Mouse (Mus musculus): ENCODE results near the gene Aurkb.
A peak's percentile ranks its signal among the peaks of the same experiment; 100 is the strongest.
"Not testable (repeated sequence)": the region's sequence is repeated elsewhere in the genome, so short reads cannot be mapped to it uniquely, and the experiment has no call there.

Aurkb gene

DNA sequence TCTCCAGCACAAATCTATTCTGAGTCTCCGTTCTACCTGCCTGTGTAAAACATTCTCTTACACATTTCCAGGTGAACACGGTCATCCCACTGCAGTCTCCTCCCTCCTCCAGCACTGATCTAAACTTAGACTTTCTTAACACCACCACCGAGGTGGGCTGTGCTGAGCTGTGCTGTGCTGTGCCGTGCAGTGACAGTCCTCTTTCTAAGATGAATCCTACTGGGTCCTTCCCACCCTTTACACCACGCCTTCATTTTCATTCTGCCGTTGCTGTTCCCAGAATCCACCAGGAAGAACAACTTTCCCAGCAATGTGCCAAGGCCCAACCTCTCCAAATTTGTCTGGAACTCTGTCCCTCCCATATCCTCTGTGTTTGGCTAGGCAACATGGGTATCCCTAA is 40.9 kb downstream of the Aurkb start:
- DNase-seq, result no peak

DNA sequence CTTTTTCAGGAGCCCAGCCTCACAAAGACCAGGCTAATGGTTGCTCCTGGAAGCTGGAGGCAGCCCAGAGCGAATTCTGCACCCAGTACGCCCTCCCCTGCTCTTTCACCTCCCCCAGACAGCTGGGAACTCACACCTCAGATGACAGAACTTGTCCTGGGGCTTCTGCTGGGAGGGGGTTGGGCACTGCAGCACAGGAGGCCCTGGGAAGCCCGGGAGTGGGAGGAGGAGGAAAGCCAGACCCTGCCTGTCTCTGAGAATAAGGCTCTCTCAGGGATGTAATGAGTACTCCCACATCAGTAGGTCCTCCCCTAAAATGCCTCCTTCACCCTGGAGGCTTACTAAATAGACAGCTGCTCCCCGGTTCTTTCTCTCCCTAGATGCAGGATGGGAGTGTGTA is 41.6 kb downstream of the Aurkb start:
- DNase-seq, result peak; percentile 79

DNA sequence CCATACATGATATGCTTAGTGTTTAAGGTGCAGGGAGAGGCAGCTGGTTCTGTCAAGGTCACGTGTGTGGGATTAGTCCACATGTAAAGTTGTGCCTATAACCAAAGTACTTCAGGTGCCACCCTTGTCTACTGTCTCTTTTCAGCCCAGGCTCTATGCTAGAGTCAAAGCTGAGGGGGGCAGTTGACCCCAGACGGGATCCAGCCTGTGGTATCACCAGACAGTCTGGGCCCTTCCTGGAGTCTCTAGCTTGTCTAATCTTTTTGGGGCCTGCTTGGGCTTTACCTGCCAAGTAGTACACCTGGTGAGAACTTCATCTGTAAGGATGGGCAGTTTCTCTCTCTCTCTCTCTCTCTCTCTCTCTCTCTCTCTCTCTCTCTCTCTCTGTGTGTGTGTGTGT is 42.1 kb downstream of the Aurkb start:
- no peak for DNase-seq

DNA sequence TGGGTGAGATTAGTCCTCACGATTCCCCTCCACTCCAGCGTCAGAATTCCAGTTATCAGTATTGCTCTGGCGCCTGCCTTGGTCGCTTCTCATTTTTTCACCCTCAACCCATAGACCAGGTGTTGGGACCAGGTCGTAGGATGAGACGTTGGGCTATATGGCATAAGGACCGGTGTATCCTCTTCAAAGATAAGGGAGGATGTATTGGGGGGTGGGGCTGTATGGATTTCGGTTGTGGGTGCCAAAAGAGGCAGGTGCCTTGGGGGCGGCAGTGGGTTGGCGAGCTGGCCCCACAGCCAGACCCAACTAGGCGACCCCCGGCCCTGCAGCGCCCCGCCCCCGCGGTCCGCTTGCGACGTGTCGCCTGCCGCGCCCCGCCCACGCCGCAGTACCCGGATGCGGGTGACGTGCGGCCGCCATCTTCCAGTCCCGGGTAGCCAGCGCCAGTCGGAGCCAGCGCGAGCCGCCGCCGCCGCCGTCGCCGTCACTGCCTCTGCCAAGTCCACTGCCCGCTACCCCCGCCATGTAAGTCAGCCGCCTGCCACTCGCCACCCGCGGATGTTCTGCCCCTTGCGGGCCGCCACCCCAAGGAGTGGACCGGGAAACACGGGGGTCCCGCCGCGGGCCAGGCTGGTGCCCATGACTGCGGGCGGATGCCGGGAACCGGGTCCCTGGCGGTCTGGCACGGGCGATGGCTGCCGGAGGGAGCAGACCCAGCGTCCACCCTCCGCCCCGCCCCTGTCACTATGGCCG is 42.8 kb downstream of the Aurkb start, which contains the start of gene Vamp2:
Vamp2 (plus strand) TSS at position 388 of the 753 bp plus-strand sequence.
- peak; percentile 94 for DNase-seq

DNA sequence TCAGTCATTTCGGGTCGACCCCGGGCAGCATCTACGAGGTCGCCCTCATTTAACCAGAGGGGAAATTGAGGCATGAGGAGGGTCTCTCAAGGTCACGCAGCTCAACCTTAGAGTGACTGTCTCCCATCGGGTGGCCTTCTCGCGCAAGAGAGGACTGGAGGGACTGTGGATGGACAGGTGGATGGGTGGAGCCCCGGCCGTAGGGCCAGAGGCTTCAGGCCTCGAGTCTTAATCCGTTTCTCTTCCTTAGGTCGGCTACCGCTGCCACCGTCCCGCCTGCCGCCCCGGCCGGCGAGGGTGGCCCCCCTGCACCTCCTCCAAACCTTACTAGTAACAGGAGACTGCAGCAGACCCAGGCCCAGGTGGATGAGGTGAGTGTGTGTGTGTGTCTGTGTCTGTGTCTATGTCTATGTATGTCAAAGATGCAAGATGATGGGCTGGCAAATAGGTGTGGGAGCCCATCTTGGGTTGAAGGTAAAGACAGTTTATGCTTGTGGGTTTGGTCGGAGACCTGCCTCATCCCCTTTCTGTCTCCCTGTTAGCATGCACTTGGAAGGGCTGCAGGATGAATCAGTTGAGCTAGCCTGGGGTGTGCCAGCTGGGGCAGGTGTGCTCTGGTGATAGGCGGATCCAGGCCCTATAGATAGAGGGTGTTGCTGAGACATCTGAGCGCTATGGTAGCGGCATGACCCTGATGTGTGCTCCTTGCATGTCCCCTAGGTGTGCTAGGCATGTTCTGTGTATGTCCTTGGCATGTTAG is 43.6 kb downstream of the Aurkb start:
- DNase-seq, result no peak

DNA sequence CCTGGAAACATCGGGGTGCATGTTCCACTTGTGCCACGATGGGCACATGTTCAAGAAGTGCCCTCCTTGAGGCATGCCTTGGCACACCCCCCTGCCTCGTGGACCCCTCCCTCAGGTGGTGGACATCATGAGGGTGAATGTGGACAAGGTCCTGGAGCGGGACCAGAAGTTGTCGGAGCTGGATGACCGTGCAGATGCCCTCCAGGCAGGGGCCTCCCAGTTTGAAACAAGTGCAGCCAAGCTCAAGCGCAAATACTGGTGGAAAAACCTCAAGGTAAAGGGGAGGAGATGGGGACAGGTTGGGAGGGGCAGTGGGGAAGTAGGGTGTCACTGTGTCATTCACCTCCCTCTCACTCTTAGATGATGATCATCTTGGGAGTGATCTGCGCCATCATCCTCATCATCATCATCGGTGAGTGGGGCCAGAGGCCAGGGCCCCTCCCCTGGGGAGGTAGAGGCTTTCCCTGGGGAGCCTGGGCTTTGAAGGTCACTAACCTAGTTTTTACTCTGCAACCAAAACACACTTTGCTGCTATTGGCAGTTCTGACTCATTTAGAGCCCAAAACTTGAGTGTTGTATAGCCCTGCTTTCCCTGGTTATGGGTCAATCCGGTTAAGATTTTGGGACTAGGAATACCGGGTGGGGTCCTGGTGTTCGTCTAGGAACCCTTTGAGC is 44.3 kb downstream of the Aurkb start:
- DNase-seq, result no peak

DNA sequence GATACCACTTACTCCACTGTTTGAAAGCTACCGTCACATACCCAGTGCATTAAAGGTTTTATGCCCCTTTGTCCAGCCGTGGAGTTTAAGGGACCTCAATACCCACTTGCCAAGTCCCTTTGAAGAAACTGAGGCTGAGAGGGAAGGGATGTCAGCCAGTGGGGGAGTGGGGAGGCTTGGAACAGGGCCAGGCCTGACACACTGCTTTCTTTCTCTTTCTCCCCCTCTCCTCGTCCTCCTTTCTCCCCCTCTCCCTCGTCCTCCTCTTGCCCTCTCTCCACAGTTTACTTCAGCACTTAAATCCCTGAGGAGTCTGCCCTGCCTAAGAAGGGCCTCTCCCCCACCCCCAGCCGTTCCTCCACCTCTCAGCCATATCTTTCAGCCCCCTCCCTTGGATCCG is 44.9 kb downstream of the Aurkb start:
- DNase-seq, result no peak

DNA sequence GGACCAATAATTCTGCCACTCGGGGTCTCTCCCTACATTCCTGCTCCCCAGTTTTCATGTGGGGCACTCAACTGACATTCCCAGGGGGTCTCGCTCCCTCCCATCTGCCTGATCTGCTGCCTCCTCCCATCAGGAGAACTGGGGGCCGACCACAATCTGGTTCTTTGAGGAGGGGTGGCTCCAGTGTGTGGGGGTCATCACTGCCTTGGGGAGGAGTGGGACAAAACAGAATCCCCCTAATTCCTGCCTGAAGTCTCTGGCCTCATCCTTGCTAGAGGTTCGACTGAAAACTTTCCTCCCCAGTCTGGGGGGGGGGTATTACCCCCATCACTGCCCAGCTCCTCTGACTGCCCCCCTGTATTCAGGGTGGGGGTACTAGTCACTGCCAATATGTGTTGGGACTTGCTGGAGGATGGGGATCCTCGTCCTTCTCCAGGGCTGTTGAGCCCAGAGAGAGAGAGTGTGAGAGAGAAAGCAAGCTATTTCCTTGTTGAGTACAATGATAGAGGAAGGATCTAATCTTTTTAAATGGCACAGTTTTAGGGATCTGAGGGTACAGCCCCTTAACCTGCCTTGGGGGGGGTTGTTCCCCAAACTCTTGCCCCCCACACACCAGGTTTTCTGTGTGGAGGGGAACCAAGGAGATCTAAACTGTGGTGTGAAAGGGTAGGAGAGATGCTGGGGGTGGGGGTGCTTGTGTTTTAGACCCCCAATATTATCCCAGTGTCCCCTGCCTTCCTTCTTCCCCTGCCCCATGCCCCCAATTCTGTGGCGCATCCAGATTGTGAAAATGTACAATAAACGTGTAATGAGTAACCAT is 46.3 kb downstream of the Aurkb start:
- DNase-seq, result no peak

DNA sequence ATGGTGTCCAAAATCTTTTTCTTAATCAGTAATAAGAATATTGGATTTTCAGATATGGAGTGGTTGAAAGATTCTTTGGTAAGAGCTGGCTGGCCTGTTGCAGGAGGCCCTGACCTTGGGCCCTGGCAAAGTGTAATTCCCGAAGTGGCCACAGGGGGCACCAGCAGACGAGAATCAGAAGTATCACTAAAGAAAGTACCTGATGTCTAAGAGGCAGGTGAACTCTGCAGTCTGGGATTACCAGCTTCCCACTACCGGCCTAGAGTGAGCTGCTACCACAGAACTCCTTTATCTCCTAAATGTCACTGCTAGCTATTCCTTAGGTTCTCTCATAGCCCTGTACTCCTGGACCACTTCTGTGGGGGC is 46.9 kb downstream of the Aurkb start:
- peak; percentile 81 for DNase-seq

DNA sequence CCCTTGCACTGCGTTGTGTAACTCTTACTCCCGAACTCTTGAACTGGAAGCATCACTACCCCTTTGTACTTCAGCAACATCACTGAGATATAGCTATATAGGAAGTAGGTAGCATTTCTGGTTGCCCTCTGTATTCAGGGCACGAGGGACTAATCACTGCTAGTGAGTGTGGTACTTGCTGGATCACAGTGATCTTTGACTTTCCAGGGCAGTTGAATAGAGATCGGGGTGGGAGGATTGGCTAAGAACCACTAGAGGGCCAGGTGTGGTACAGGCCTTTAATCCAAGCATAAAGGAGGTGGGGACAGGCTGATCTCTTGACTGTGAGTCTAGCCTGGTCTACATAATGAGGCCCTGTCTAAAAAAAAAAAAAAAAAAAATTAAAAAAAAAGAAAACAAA is 47.4 kb downstream of the Aurkb start:
- no peak for DNase-seq

DNA sequence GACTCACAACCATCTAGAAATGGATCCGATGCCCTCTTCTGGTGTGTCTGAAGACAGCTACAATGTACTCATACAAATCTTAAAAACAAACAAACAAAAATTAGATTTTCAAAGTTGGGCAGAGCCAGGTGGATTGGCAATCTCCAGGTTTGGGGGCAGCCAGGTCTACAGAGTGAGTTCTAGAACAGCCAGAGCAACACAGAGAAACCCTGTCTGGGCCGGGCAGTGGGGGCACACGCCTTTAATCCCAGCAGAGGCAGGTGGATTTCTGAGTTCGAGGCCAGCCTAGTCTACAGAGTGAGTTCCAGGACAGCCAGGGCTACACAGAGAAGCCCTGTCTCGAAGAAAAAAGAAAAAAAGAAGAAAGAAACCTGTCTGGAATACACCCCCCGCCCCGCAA is 48.4 kb downstream of the Aurkb start:
- not testable (repeated sequence) for DNase-seq

DNA sequence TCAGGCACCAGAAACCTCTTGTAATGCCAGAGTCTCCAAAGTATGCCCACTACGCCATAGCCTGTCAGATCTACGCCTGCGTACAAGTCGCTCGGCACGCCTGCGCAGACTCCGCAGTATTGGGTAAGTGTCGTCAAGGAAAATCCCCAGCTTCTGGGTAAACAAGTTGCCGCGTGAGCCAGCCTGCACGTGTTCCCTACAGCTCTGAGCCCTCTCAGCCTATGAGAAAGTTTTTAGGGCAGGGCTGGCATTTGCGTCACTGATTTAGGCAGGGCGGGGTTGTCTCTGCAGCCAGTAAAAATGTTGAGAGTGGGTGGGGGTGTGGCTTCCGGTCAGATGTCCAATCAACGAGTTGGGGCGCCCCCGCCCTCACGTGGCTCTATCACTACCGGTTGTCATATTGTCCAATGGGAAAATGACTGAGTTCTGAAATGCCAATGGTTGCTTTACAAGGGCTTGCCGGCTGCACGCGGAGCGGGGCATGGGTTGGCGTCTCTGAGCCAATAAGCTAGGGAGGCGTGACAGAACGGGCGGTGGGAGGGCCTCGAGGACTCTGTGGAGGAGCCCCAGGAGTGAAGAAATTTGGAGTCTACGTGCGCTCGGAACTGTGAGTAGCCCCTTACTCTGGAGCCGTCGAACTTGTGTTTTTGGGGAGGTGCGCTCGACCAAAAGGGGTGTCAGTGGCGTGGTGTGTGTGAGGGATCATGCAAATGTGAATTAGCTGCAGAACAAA is 49.4 kb downstream of the Aurkb start, which contains the start of gene Per1:
Per1 (plus strand) TSS at position 521 of the 733 bp plus-strand sequence.
- peak; percentile 100 for DNase-seq

DNA sequence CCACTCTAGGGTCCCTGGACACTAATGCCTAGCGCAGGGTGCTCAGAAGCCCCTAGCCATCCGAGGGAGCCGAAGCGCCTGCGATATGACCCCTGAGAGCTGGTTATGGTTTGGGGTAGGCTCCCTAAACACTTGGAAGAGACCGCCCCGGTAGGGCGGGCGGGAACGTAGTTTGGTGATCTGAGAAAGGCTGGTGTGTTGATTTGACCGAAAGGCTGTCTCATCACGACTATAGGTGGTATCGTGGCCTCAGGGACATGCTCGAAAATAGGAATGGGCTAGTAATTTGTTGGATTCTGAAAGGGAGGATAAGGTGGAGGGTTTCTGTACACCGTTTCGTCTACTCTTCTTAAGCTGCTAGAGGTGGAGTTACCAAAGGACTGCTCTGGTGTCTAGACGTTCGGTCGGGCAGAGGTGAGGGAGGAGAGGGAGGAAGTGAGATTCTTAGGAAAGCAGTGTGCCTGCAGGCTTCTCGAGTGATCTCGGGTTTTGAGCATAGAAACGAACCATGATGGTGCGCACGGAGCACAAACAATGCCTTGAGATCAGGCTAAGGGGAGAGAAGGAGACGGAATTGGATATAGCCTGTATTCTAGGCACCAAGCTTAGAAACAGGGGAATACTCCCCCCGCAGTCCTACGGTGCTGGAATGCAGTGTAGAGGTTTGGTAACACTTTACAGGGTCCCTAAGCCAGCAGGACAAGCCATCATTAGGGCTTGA is 50.2 kb downstream of the Aurkb start:
- peak; percentile 27 for DNase-seq

DNA sequence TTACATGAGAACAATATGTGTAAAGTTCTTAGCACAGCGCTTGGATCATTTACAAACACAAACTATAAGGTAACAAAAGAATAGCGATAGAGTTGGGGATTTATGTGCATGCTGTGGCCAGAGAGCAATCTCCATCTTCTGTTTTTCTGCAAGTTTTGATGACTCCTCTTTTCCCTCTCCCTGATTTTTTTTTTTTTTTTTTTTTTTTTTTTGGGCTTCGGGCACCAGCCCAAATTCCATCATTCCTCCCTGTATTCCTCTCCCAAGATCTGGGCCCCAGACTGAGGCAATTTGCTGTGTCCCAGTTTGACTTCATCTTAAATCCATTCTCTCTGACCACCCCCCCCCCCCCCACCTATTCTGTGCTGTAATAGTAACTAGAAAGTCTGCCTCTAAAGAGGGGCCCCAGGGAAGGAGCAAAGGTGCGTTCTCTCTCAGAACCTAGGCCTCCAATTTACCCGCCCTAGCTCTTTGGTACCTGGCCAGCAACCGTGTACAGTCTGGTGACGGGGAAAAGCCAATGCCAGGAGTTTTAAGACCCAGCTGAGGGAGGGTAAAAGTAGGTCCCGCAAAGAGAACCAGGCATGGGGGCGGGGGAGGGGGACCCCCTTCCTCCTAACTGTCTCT is 51.0 kb downstream of the Aurkb start:
- DNase-seq, result no peak

DNA sequence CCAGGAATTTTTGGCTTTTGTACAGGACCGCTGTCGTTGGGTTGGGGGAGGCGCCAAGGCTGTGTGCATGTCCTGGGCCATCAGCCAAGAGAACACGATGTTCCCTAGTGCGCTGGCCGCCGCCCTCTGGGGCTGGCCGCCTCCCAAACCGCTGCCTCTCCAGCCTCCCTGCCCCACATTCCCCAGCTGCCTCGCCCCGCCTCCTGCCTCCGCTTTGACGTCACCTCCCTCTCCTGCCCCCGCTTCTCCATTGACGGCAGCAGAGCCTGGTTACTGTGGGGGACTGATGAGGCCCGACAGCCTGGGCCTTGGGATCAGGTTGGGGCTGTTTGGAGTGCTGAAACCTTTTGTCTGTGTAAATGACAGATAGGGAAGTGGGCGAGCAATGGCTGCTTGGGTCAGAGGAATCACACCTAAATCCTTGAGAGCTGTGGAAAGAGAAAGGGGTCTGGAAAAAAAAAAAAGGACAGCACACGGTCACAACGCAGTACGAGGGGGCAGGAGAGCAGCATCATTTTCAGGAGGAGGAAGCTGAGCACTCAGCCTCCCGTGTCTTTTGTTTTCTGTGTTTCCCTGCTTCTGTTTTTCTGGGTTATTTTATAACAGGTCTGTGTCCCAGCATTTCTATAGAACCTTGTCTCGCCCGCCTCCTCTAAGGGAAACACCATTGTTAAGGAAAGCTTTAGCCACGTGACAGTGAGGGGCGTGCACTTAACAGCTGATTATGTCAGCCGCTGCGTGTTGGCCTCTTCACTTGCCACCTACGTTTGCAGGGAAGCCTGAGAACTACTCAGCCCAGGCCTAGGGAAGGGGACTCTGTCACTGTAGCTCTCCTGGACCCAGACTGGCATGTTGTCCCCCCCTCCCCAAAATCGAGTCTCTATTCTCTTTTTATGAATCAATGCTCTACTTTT is 51.8 kb downstream of the Aurkb start:
- peak; percentile 97 for DNase-seq

DNA sequence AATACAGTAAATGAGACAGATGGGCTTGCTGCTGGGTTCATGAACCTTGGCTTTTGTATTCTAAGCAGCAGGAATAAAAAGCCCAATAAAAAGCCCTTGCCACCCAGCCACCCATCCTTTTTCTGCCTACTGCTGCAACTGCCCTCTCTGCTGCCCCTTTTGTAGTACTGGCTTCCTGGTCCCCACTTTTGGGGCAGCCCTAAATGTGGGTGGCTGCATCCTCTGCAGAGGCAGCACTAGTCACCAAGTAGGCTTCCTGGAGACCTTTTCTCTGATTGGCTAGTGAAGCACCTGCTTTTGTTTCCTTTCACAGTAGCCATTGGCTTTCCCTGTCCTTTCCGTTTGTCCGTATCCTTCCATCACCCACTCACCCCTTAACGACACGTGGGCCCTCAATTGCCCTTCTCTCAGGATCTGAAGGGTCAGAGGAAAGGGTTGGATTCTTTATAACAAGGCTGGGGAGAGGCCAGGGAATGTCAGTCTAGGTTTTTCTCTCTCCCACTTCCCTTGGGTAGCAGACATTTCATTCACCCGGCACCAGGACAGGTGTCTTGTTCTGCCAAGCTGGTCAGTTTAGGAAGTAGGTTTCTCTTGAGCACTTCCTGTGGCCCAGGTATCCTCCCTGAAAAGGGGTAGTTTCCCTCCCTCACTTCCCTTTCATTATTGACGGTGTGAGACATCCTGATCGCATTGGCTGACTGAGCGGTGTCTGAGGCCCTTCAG is 52.8 kb downstream of the Aurkb start:
- DNase-seq, result no peak

DNA sequence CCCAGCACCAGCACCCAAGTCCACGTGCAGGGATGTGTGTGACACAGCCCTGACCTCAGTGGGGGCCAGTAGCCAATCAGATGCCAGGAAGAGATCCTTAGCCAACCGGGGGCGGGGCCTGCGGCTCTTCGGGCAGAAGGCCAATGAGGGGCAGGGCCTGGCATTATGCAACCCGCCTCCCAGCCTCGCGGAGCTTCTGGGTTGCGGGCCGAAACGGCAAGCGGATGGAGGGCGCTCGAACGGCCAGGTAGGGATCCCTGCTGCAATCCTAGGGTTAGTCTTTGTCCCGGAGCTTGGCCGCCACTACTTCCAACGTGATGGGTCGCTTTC is 53.3 kb downstream of the Aurkb start:
- DNase-seq, result peak; percentile 97

DNA sequence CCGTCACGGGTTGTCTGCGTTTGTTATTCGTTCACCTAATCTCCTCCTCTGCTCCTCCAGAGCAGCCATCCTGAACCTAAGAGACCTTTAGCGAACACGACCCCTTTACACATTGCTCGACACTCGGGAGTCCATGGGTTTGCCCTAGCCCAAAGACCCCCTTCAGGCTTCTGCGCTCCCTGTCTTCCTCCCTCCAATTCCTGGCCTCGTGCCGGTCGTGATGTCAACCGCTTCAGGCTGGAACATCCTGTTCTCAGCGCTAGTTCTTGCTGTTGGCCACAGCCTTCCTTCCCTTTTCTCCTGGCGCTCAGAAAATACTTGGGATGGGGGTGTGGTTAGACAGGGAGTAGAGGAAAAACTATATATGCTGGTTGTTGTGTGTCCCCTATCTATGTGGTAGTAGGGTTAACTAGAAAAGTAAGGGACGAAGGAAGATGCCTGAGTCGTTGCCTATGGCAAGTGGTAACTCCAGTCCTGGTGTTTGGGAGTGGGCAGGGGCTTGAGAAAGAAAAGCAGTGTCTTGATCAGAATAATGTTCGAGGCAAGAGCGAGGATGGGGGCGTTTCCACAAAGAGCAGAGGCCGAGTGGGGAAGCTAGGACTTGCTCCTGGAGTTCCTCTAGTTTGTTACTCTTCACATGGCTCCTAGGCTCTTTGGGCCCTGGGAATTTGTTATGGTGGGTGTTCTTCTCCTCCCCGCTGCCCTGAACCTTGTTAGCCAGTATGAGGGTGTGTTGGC is 53.9 kb downstream of the Aurkb start:
- peak; percentile 44 for DNase-seq
